Mouse (Mus musculus) liver, embryonic 13.5 days (tissue): ENCODE measurements around the gene Csnk2b. TPM values are rescaled to one million over a fixed set of nuclear protein-coding genes. Genes with fewer than 3 reads are reported as not detected.

Experiments
- ATAC-seq: fragments of 200-750 bp; cut with Nextera tagmentation; 2 replicates; pipeline ENCODE4 v1.8.0; 2017; ENCODE audit warnings: low read depth, mild to moderate bottlenecking, moderate number of reproducible peaks, moderate library complexity
- DNase-seq: peaks from one replicate; pipeline ENCODE4 v3.0.0; 2022
- H3K27ac ChIP-seq: fragments of 300-500 bp; sonication (generic); 2 replicates; pipeline ENCODE4 v1.5.1; 2015; ENCODE audit warnings: moderate library complexity, mild to moderate bottlenecking, inconsistent platforms
- H3K27me3 ChIP-seq: fragments of 300-500 bp; sonication (generic); 2 replicates; pipeline ENCODE4 v1.6.1; 2015; ENCODE audit warnings: mild to moderate bottlenecking, inconsistent platforms
- H3K36me3 ChIP-seq: fragments of 300-500 bp; sonication (generic); 2 replicates; pipeline ENCODE4 v1.6.1; 2015; ENCODE audit warnings: mild to moderate bottlenecking, inconsistent platforms
- H3K4me1 ChIP-seq: fragments of 300-500 bp; sonication (generic); replicated peaks from 2 replicates; pipeline ENCODE4 v1.6.1; 2015; ENCODE audit warnings: inconsistent platforms
- H3K4me2 ChIP-seq: fragments of 300-500 bp; sonication (generic); 2 replicates; pipeline ENCODE4 v1.6.1; 2015; ENCODE audit warnings: inconsistent platforms, mild to moderate bottlenecking, moderate library complexity
- H3K4me3 ChIP-seq: fragments of 300-500 bp; sonication (generic); replicated peaks from 2 replicates; pipeline ENCODE4 v1.5.1; 2015; ENCODE audit warnings: mild to moderate bottlenecking, inconsistent platforms
- H3K9ac ChIP-seq: fragments of 300-500 bp; sonication (generic); 2 replicates; pipeline ENCODE4 v1.6.1; 2015; ENCODE audit warnings: mild to moderate bottlenecking, inconsistent platforms
- H3K9me3 ChIP-seq: fragments of 300-500 bp; sonication (generic); replicated peaks from 2 replicates; pipeline ENCODE4 v1.6.1; 2016; ENCODE audit warnings: inconsistent platforms
- WGBS: fragments of 180-500 bp; shearing (Covaris S2); methylation state at CpG from one replicate; pipeline ENCODE4 v1.1.7; 2015; ENCODE audit not compliant: insufficient replicate concordance; 5-methylcytosine and 5-hydroxymethylcytosine counted together
- polyA plus RNA-seq: library from polyadenylated mRNA; unstranded; fragments of >200 nt; fragmentation: Nextera tagmentation; extraction: Ambion mirVana; gene quantifications from 2 replicates; pipeline ENCODE4 v1.2.1, GENCODE M21; 2015

The Csnk2b gene
- polyA plus RNA-seq, 1 experiment from 2014 or later: 182 TPM

DNA sequence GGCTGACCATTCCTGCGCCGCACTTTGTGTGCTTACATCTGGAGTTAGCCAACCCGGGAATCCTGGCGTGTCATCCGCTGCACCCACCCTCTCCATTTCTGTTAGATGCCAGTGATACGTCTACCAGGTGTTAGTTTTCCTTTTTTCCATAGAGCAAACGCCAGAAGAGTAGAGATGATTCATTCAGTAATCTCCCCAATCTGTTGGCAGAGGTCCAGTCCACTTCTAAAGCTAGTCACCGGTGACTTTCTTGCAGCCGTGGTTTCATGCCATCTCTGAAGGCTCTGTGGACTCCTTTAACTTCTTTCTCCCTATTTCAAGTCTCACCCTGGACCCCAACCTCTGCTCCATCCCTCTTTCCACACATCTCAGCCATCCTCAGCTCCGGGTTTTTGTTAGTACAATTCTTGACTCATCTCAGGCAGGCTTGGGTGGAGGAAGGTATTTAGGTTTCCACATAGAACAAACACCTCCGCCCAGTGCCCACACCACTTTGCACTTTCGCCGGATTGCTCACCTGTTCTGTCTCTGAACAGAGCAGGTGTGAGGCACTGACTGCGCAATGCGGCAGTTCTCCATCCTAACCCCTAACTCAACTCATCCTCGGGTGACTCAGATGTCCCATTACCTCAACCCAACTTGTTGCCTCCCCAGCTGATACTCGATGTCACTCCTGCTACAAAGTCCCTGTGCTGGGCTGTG lies 53.5 kb downstream of the Csnk2b start:
- WGBS: 69% methylated on average over 17 of the region's 17 CpGs
- H3K4me3 ChIP-seq: no peak overlapping the region
- H3K9ac ChIP-seq: no peak overlapping the region
- no peaks in the 10 kb centered on the region for H3K36me3 ChIP-seq
- H3K9me3 ChIP-seq: no peaks in the 10 kb centered on the region
- H3K27ac ChIP-seq: no peak overlapping the region
- DNase-seq: no peak
- ATAC-seq: no peak
- H3K4me2 ChIP-seq: no peak overlapping the region
- H3K4me1 ChIP-seq: peaks cover 37% of the 10 kb centered on the region
- peaks cover 76% of the 10 kb centered on the region for H3K27me3 ChIP-seq

Other genes starting within 250 kb of the Csnk2b start
- 0.54 and 0.80 TPM in 2 replicates for gene Zbtb12, start 242.6 kb downstream of the Csnk2b start, polyA plus RNA-seq
- gene Gm20547, start 240.0 kb downstream of the Csnk2b start, polyA plus RNA-seq: 0.17 TPM in 1 of 2 replicates, not detected in the other
- 11.1 and 11.7 TPM in 2 replicates for gene C2, start 223.8 kb downstream of the Csnk2b start, polyA plus RNA-seq
- 16.8 and 17.7 TPM in 2 replicates for gene Ehmt2, start 223.6 kb downstream of the Csnk2b start, polyA plus RNA-seq
- gene Slc44a4, start 207.6 kb downstream of the Csnk2b start, polyA plus RNA-seq: 1.5 TPM in 2 replicates
- gene Neu1, start 190.8 kb downstream of the Csnk2b start, polyA plus RNA-seq: 14.2 and 15.2 TPM in 2 replicates
- 0.07 and 0.15 TPM in 2 replicates for gene Hspa1b, start 162.8 kb downstream of the Csnk2b start, polyA plus RNA-seq
- not detected in 2 replicates for gene Gm20481, start 152.1 kb downstream of the Csnk2b start, polyA plus RNA-seq
- 2.1 and 2.3 TPM in 2 replicates for gene Hspa1a, start 149.9 kb downstream of the Csnk2b start, polyA plus RNA-seq
- gene Hspa1l, start 149.3 kb downstream of the Csnk2b start, polyA plus RNA-seq: 0.10 and 0.34 TPM in 2 replicates
- gene Lsm2, start 140.2 kb downstream of the Csnk2b start, polyA plus RNA-seq: 163 and 178 TPM in 2 replicates
- 110 and 112 TPM in 2 replicates for gene Vars, start 121.1 kb downstream of the Csnk2b start, polyA plus RNA-seq
- 0.08 TPM in 2 replicates for gene Vwa7, start 105.5 kb downstream of the Csnk2b start, polyA plus RNA-seq
- gene Sapcd1, start 94.0 kb downstream of the Csnk2b start, polyA plus RNA-seq: 2.5 and 2.8 TPM in 2 replicates
- gene Msh5, start 75.3 kb downstream of the Csnk2b start, polyA plus RNA-seq: 3.2 and 3.4 TPM in 2 replicates
- 141 and 147 TPM in 2 replicates for gene Clic1, start 72.1 kb downstream of the Csnk2b start, polyA plus RNA-seq
- 28.9 and 30.6 TPM in 2 replicates for gene Ddah2, start 63.0 kb downstream of the Csnk2b start, polyA plus RNA-seq
- 0.25 and 0.31 TPM in 2 replicates for gene Ly6g6c, start 56.7 kb downstream of the Csnk2b start, polyA plus RNA-seq
- gene Mpig6b, start 55.9 kb downstream of the Csnk2b start, polyA plus RNA-seq: 4.1 and 5.2 TPM in 2 replicates
- gene Ly6g6e, start 45.2 kb downstream of the Csnk2b start, polyA plus RNA-seq: 0.13 and 0.23 TPM in 2 replicates
- 0.35 and 0.47 TPM in 2 replicates for gene Ly6g6d, start 44.0 kb downstream of the Csnk2b start, polyA plus RNA-seq
- gene Ly6g6f, start 36.4 kb downstream of the Csnk2b start, polyA plus RNA-seq: 7.2 and 7.3 TPM in 2 replicates
- 51.0 and 54.9 TPM in 2 replicates for gene Abhd16a, start 32.8 kb downstream of the Csnk2b start, polyA plus RNA-seq
- gene Ly6g5c, start 13.8 kb downstream of the Csnk2b start, polyA plus RNA-seq: not detected in 2 replicates
- 0.21 and 0.28 TPM in 2 replicates for gene Ly6g5b, start 6.6 kb downstream of the Csnk2b start, polyA plus RNA-seq
- 14.1 and 14.8 TPM in 2 replicates for gene Gpank1, start 598 bp downstream of the Csnk2b start, polyA plus RNA-seq
- gene D17H6S53E, start 4.3 kb upstream of the Csnk2b start, polyA plus RNA-seq: 3.1 and 3.6 TPM in 2 replicates
- 553 and 573 TPM in 2 replicates for gene Apom, start 10.0 kb upstream of the Csnk2b start, polyA plus RNA-seq
- 22.4 and 27.4 TPM in 2 replicates for gene Bag6, start 13.1 kb upstream of the Csnk2b start, polyA plus RNA-seq
- 45.1 and 51.5 TPM in 2 replicates for gene Prrc2a, start 42.8 kb upstream of the Csnk2b start, polyA plus RNA-seq
- 17.4 and 18.5 TPM in 2 replicates for gene Aif1, start 54.0 kb upstream of the Csnk2b start, polyA plus RNA-seq
- 21.6 and 29.0 TPM in 2 replicates for gene Lst1, start 66.4 kb upstream of the Csnk2b start, polyA plus RNA-seq
- 0.53 and 0.80 TPM in 2 replicates for gene Ltb, start 72.4 kb upstream of the Csnk2b start, polyA plus RNA-seq
- gene Tnf, start 80.0 kb upstream of the Csnk2b start, polyA plus RNA-seq: 0.25 and 0.35 TPM in 2 replicates
- 0.07 and 0.10 TPM in 2 replicates for gene Lta, start 83.3 kb upstream of the Csnk2b start, polyA plus RNA-seq
- gene Gm16181, start 98.8 kb upstream of the Csnk2b start, polyA plus RNA-seq: 0.36 TPM in 1 of 2 replicates, not detected in the other
- 0.76 and 1.3 TPM in 2 replicates for gene Atp6v1g2, start 111.6 kb upstream of the Csnk2b start, polyA plus RNA-seq
- gene Nfkbil1, start 113.7 kb upstream of the Csnk2b start, polyA plus RNA-seq: 3.9 and 4.4 TPM in 2 replicates
- 208 and 220 TPM in 2 replicates for gene Ddx39b, start 119.7 kb upstream of the Csnk2b start, polyA plus RNA-seq
- gene H2-D1, start 140.7 kb upstream of the Csnk2b start, polyA plus RNA-seq: 74.5 and 77.7 TPM in 2 replicates
- 1.0 and 1.4 TPM in 2 replicates for gene H2-Q1, start 198.4 kb upstream of the Csnk2b start, polyA plus RNA-seq
- 0.68 and 0.90 TPM in 2 replicates for gene H2-Q2, start 220.2 kb upstream of the Csnk2b start, polyA plus RNA-seq